27 mouse cellular contexts compared by ENCODE assay signal in genomic region chr7:79611901-79612300, GRCm38 (mm10). TPM values are rescaled to one million over a fixed set of nuclear protein-coding genes. Genes with fewer than 3 reads are reported as not detected.
DNase-seq lines count a peak whose midpoint lies in the region; ATAC-seq and TF ChIP-seq lines count a peak whose summit lies in the region.
"Had no signal": no experiment of that assay in that cellular context is flagged by ENCODE, and none has a peak within 500 bp of the region (broad histone marks: within the 10 kb centered on the region; RNA-seq: fewer than 3 reads in every experiment).

No protein-coding gene starts in this region.

- peaks cover 39% of the 10 kb centered on the region for H3K27me3 ChIP-seq in heart, postnatal 0 days (ENCODE audit: control insufficient read depth, insufficient read depth, low read length)
- peaks cover 13% of the 10 kb centered on the region; the same call in 1 of the 2 replicates for H3K27me3 ChIP-seq in midbrain, postnatal 0 days (ENCODE audit: insufficient read depth, low read length)
- H3K27me3 ChIP-seq in midbrain, embryonic 16.5 days (ENCODE audit: control insufficient read depth, insufficient read depth, low read depth, low read length): peaks cover 11% of the 10 kb centered on the region

- no peak for TF ChIP-seq CTCF in heart, postnatal 0 days (IDR thresholded peaks at IDR 0.05; ENCODE audit: low read depth)
- TF ChIP-seq CTCF in midbrain, postnatal 0 days (IDR thresholded peaks at IDR 0.05): no peak

- ATAC-seq in frontal cortex, adult (ENCODE audit: low TSS enrichment): peak; percentile 55; the same call in 1 of the 2 replicates
- ATAC-seq in heart, postnatal 0 days (ENCODE audit: insufficient read depth, low read depth): peak; percentile 17; the same call in 1 of the 2 replicates
- no peak for ATAC-seq in midbrain, postnatal 0 days (ENCODE audit: low FRiP score)
- no peak for ATAC-seq in midbrain, embryonic 16.5 days
- ATAC-seq: CD4-positive, CD25-positive, alpha-beta regulatory T cell, adult 4 months; inflammation-experienced regulatory T-cells, adult 6 months had no signal

- 0 out of 2 replicates have a peak overlapping the region, but pooled peaks have one; percentile 6 for H3K4me2 ChIP-seq in heart, postnatal 0 days (ENCODE audit: low read depth, low read length)
- no peak overlapping the region for H3K4me2 ChIP-seq in midbrain, postnatal 0 days (ENCODE audit: low read depth, low read length, poor library complexity, severe bottlenecking)
- H3K4me2 ChIP-seq in midbrain, embryonic 16.5 days (ENCODE audit: low read length): no peak overlapping the region
- H3K4me2 ChIP-seq: embryonic facial prominence, embryonic 15.5 days; heart, embryonic 12.5 days; stomach, embryonic 15.5 days had no signal

- H3K9ac ChIP-seq in heart, postnatal 0 days (replicated peaks; ENCODE audit: low read depth, low read length): no peak overlapping the region
- no peak overlapping the region for H3K9ac ChIP-seq in midbrain, postnatal 0 days (replicated peaks; ENCODE audit: low read length, poor library complexity, severe bottlenecking)
- H3K9ac ChIP-seq in midbrain, embryonic 16.5 days (ENCODE audit: low read depth, low read length): no peak overlapping the region
- H3K9ac ChIP-seq: embryonic facial prominence, embryonic 15.5 days; heart, embryonic 12.5 days; stomach, embryonic 15.5 days had no signal

- DNase-seq in frontal cortex, postnatal 14 days (ENCODE audit: low spot score in 2 of 2): no peak
- peak; percentile 27 for DNase-seq in heart, postnatal 0 days (ENCODE audit: low spot score)
- no peak for DNase-seq in heart, adult 8-10 months (ENCODE audit: low spot score)
- DNase-seq in midbrain, postnatal 0 days (ENCODE audit: low spot score): peak; percentile 46
- no peak for DNase-seq in thymus, postnatal 10 days (ENCODE audit: low spot score in 2 of 2)
- DNase-seq: adrenal gland, postnatal 25 days; cerebellum, adult 11 months; cerebellum, adult 9-11 months; gastrocnemius, postnatal 10 days; kidney, adult 8-10 months; kidney, postnatal 10 days; lung, postnatal 4 days; midbrain, embryonic 14.5 days; thymus, adult 2 months had no signal

- no peak overlapping the region for H3K27ac ChIP-seq in heart, postnatal 0 days (ENCODE audit: low read depth)
- H3K27ac ChIP-seq in midbrain, postnatal 0 days (ENCODE audit: low read depth, low read length): no peak overlapping the region
- H3K27ac ChIP-seq in midbrain, embryonic 16.5 days (ENCODE audit: low read length): no peak overlapping the region
- H3K27ac ChIP-seq: embryonic facial prominence, embryonic 15.5 days; stomach, embryonic 15.5 days had no signal

- H3K36me3 ChIP-seq in heart, postnatal 0 days (replicated peaks; ENCODE audit: control insufficient read depth, insufficient read depth, low read length): no peaks in the 10 kb centered on the region
- H3K36me3 ChIP-seq in midbrain, postnatal 0 days (ENCODE audit: insufficient read depth, low read length): no peaks in the 10 kb centered on the region
- H3K36me3 ChIP-seq in midbrain, embryonic 16.5 days (ENCODE audit: control insufficient read depth, insufficient read depth, low read length): no peaks in the 10 kb centered on the region
- H3K36me3 ChIP-seq: embryonic facial prominence, embryonic 15.5 days; heart, embryonic 12.5 days; stomach, embryonic 15.5 days had no signal

- H3K9me3 ChIP-seq in heart, postnatal 0 days (replicated peaks; ENCODE audit: control insufficient read depth, low read length): no peaks in the 10 kb centered on the region
- H3K9me3 ChIP-seq in midbrain, postnatal 0 days (ENCODE audit: low read length): no peaks in the 10 kb centered on the region
- no peaks in the 10 kb centered on the region for H3K9me3 ChIP-seq in midbrain, embryonic 16.5 days (replicated peaks; ENCODE audit: control insufficient read depth, low read length, poor library complexity, severe bottlenecking)
- H3K9me3 ChIP-seq: embryonic facial prominence, embryonic 15.5 days; heart, embryonic 12.5 days; stomach, embryonic 15.5 days had no signal

- H3K4me1 ChIP-seq in heart, postnatal 0 days (ENCODE audit: control insufficient read depth, insufficient read depth): peaks cover 9% of the 10 kb centered on the region; the same call in 1 of the 2 replicates
- H3K4me1 ChIP-seq in midbrain, postnatal 0 days (ENCODE audit: insufficient read depth, low read length): peaks cover 6% of the 10 kb centered on the region; the same call in 1 of the 2 replicates
- peaks cover 7% of the 10 kb centered on the region for H3K4me1 ChIP-seq in midbrain, embryonic 16.5 days (ENCODE audit: control insufficient read depth, insufficient read depth, low read length)

- TF ChIP-seq EP300 in heart, postnatal 0 days (IDR thresholded peaks at IDR 0.05; ENCODE audit: low read depth): no peak

- WGBS in heart, postnatal 0 days: 42% methylated on average over 9 of the region's 9 CpGs
- WGBS in midbrain, postnatal 0 days: 80% methylated on average over 9 of the region's 9 CpGs
- WGBS in midbrain, embryonic 16.5 days: 72% methylated on average over 9 of the region's 9 CpGs

- no peak overlapping the region for H3K4me3 ChIP-seq in heart, postnatal 0 days (ENCODE audit: low read depth, low read length)
- no peak overlapping the region for H3K4me3 ChIP-seq in midbrain, postnatal 0 days (ENCODE audit: low read depth, low read length)
- no peak overlapping the region for H3K4me3 ChIP-seq in midbrain, embryonic 16.5 days (ENCODE audit: low read depth, low read length)
- H3K4me3 ChIP-seq: embryonic facial prominence, embryonic 15.5 days; heart, embryonic 12.5 days; myocyte; stomach, embryonic 15.5 days had no signal

RNA-seq across cellular contexts. Expression of gene Rhcg, which starts 5.6 kb away (rescaled TPM):
- total RNA-seq in heart, postnatal 0 days (2014; rRNA removed; ENCODE audit: low replicate concordance): 0.04 and 0.19 TPM in 2 replicates
- 0.40 and 0.44 TPM in 2 replicates for polyA plus RNA-seq in heart, postnatal 0 days (2015; fragmentation: Nextera tagmentation; extraction: Ambion mirVana)
- not detected for total RNA-seq in heart, adult 8-10 months (2022)
- total RNA-seq in midbrain, postnatal 0 days (2014; rRNA removed): 2.2 and 2.6 TPM in 2 replicates
- 4.3 and 4.8 TPM in 2 replicates for polyA plus RNA-seq in midbrain, postnatal 0 days (2015; fragmentation: Nextera tagmentation; extraction: Ambion mirVana)
- polyA plus RNA-seq in midbrain, embryonic 16.5 days (2015; fragmentation: Nextera tagmentation; extraction: Ambion mirVana): 2.3 and 4.3 TPM in 2 replicates
- total RNA-seq: common myeloid progenitor, adult 5-6 weeks; gastrocnemius, postnatal 10 days; heart, postnatal 25 days; liver, adult 2 months; megakaryocyte-erythroid progenitor cell, adult 5-6 weeks had no signal
- polyA plus RNA-seq: CD4-positive, CD25-positive, alpha-beta regulatory T cell, adult 4 months; heart, embryonic 12.5 days; inflammation-experienced regulatory T-cells, adult 6 months; limb, embryonic 11.5 days; liver, adult 2 months; myocyte had no signal

RNA-seq across cellular contexts. Expression of gene Ticrr, which starts 48.1 kb away (rescaled TPM):
- total RNA-seq in heart, postnatal 0 days (2014; rRNA removed; ENCODE audit: low replicate concordance): 2.2 and 4.2 TPM in 2 replicates
- polyA plus RNA-seq in heart, postnatal 0 days (2015; fragmentation: Nextera tagmentation; extraction: Ambion mirVana): 0.74 and 1.2 TPM in 2 replicates
- total RNA-seq in heart, adult 8-10 months (2022): under 1 TPM in 1 of 4 experiments, not detected in 3; 0.14 TPM
- total RNA-seq in midbrain, postnatal 0 days (2014; rRNA removed): 1.2 and 3.4 TPM in 2 replicates
- 0.85 and 1.0 TPM in 2 replicates for polyA plus RNA-seq in midbrain, postnatal 0 days (2015; fragmentation: Nextera tagmentation; extraction: Ambion mirVana)
- 0.87 and 0.92 TPM in 2 replicates for polyA plus RNA-seq in midbrain, embryonic 16.5 days (2015; fragmentation: Nextera tagmentation; extraction: Ambion mirVana)

Comparison
In these comparisons a context has a peak if more than half of its experiments do, and no peak if none do; other contexts are left out.
1. DNase-seq: peak in heart, postnatal 0 days (single experiment) and midbrain, postnatal 0 days (single experiment); none in frontal cortex, postnatal 14 days (0 of 2), heart, adult 8-10 months (single experiment) and thymus, postnatal 10 days (0 of 2).
2. ATAC-seq: peak in frontal cortex, adult (single experiment) and heart, postnatal 0 days (single experiment); none in midbrain, postnatal 0 days (single experiment) and midbrain, embryonic 16.5 days (single experiment).